Mouse (Mus musculus): ENCODE data around the gene Gadd45g. TPM values are rescaled to one million over a fixed set of nuclear protein-coding genes. Genes with fewer than 3 reads are reported as not detected.

Gene Gadd45g
- total RNA-seq, 1 experiment from 2014 or later = 17.5 TPM

DNA sequence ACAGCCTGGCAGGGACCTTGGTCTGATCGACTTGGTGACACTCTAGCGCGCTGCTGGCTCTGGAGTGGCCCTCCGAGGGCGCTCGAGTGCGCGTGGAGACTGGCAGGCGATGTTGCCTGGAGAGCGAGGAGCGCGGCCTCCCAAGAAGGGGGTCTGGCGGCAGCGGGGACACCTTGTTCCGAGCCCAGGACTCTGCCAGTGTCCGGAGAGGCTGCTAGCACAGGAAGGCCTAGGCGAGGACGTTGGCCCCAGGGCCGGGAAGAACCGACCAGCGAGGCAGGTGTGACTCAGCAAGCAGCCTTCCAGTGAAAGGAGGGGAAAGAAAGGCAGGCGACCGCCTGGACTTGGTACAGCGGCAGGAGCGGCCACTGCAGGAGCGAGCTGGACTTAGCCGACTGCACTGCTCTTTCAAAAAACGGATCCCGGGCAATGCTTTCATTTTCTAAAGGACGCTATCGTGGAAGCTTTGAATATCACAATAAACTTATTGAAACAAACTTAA, 1.6 kb downstream of the Gadd45g start:
- no peak for ATAC-seq (replicated peaks; ENCODE audit: insufficient number of reproducible peaks, low FRiP score, low TSS enrichment, poor library complexity, severe bottlenecking)

GRCm38 (mm10) chr13:51848481-51849240, 2.2 kb downstream of the Gadd45g start:
- ATAC-seq (replicated peaks; ENCODE audit: insufficient number of reproducible peaks, low FRiP score, low TSS enrichment, poor library complexity, severe bottlenecking) = no peak

- ATAC-seq (replicated peaks; ENCODE audit: insufficient number of reproducible peaks, low FRiP score, low TSS enrichment, poor library complexity, severe bottlenecking) = no peak
Observed at GRCm38 (mm10) chr13:51849241-51850033, 3.0 kb downstream of the Gadd45g start.

GRCm38 (mm10) chr13:51850565-51850964, 4.1 kb downstream of the Gadd45g start:
- no peak for ATAC-seq (replicated peaks; ENCODE audit: insufficient number of reproducible peaks, low FRiP score, low TSS enrichment, poor library complexity, severe bottlenecking)

- ATAC-seq (replicated peaks; ENCODE audit: insufficient number of reproducible peaks, low FRiP score, low TSS enrichment, poor library complexity, severe bottlenecking) = no peak
Observed at GRCm38 (mm10) chr13:51852560-51853190, 6.2 kb downstream of the Gadd45g start.

GRCm38 (mm10) chr13:51853301-51854243, 7.1 kb downstream of the Gadd45g start:
- no peak for ATAC-seq (replicated peaks; ENCODE audit: insufficient number of reproducible peaks, low FRiP score, low TSS enrichment, poor library complexity, severe bottlenecking)

GRCm38 (mm10) chr13:51855584-51855983, 9.1 kb downstream of the Gadd45g start:
- no peak for ATAC-seq (replicated peaks; ENCODE audit: insufficient number of reproducible peaks, low FRiP score, low TSS enrichment, poor library complexity, severe bottlenecking)

DNA sequence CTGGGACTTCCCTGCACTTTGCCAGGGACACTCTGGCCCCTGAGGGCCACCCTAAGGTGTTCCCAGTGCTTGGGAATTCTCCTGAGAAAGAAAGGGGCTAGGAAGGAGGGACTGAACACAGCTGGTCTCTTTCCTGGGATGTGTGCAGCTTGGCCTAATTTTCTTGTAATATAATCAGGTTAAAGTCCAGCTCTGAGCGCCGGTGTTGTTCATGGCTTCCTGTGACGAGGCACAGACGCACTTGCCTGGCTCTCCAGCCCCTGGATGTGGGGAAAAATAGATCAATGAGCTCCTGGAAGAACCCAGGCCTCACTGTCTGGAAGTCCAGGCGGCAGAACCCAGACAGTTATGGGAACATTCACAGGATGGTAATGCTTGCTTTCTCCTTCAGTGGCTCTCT, 10.7 kb downstream of the Gadd45g start:
- ATAC-seq (replicated peaks; ENCODE audit: insufficient number of reproducible peaks, low FRiP score, low TSS enrichment, poor library complexity, severe bottlenecking) = no peak

- ATAC-seq (replicated peaks; ENCODE audit: insufficient number of reproducible peaks, low FRiP score, low TSS enrichment, poor library complexity, severe bottlenecking) = no peak
Observed at GRCm38 (mm10) chr13:51858475-51858874, 12.0 kb downstream of the Gadd45g start.

DNA sequence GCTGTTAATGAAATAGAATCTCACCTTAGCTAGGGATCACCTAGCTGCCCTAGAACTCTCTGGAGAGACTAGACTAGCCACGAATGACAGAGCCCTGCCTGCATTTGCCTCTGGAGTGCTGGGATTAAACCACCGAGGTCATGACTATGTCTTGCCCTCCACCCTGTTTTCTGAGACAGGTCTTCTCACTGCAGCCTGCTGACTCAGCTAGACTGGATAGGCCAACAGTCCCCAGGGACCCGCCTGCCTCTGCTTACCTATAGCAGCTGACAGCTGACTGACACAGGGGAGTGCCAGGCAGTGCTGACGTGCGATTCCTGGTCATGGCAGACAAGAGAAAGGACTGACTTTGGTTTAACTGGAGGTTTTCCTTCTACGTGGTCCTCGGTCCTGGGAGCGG, 12.7 kb downstream of the Gadd45g start:
- ATAC-seq (replicated peaks; ENCODE audit: insufficient number of reproducible peaks, low FRiP score, low TSS enrichment, poor library complexity, severe bottlenecking) = no peak

- ATAC-seq (replicated peaks; ENCODE audit: insufficient number of reproducible peaks, low FRiP score, low TSS enrichment, poor library complexity, severe bottlenecking) = no peak
Observed at GRCm38 (mm10) chr13:51859798-51860197, 13.3 kb downstream of the Gadd45g start.

- ATAC-seq (replicated peaks; ENCODE audit: insufficient number of reproducible peaks, low FRiP score, low TSS enrichment, poor library complexity, severe bottlenecking) = no peak
Observed at GRCm38 (mm10) chr13:51862750-51863149, 16.3 kb downstream of the Gadd45g start.

GRCm38 (mm10) chr13:51866151-51866659, 19.7 kb downstream of the Gadd45g start:
- no peak for ATAC-seq (replicated peaks; ENCODE audit: insufficient number of reproducible peaks, low FRiP score, low TSS enrichment, poor library complexity, severe bottlenecking)

GRCm38 (mm10) chr13:51868491-51869128, 22.1 kb downstream of the Gadd45g start:
- ATAC-seq (replicated peaks; ENCODE audit: insufficient number of reproducible peaks, low FRiP score, low TSS enrichment, poor library complexity, severe bottlenecking) = no peak

GRCm38 (mm10) chr13:51869129-51869491, 22.6 kb downstream of the Gadd45g start:
- ATAC-seq (replicated peaks; ENCODE audit: insufficient number of reproducible peaks, low FRiP score, low TSS enrichment, poor library complexity, severe bottlenecking) = no peak

DNA sequence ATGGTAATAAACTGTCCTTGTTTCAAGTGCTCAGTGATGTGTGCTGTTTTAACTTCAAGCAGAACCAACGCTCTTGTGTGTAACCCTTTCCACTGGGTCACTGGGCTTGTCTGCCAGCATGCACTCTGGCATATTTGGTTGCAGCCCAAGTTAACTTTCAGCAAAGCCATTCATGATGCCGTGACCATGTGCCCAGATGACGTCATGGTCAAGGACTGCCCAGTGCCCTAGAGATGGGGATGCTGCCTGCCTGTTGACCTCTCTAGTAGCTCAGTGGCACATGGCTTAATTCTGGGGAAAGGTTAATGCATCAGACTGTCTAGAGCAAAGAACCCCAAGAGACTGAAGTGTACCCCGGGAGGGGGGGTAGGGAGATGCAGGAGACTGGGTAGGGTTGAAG, 24.7 kb downstream of the Gadd45g start:
- ATAC-seq (replicated peaks; ENCODE audit: insufficient number of reproducible peaks, low FRiP score, low TSS enrichment, poor library complexity, severe bottlenecking) = no peak

GRCm38 (mm10) chr13:51872252-51872962, 25.9 kb downstream of the Gadd45g start:
- ATAC-seq (replicated peaks; ENCODE audit: insufficient number of reproducible peaks, low FRiP score, low TSS enrichment, poor library complexity, severe bottlenecking) = no peak
